Mouse (Mus musculus): ENCODE results near the gene Olfr1385. TPM values are rescaled to one million over a fixed set of nuclear protein-coding genes. Genes with fewer than 3 reads are reported as not detected.
"Not testable (repeated sequence)": the region's sequence is repeated elsewhere in the genome, so short reads cannot be mapped to it uniquely, and the experiment has no call there.

The Olfr1385 gene
- not detected in 2 replicates for polyA plus RNA-seq (2015; fragmentation: Nextera tagmentation; extraction: Ambion mirVana)

GRCm38 (mm10) chr11:49488770-49489169, at the start of gene Olfr1385:
Gene Olfr1385 (plus strand): TSS chr11:49489070.
- not testable (repeated sequence) for H3K27ac ChIP-seq (replicated peaks); H3K4me3 ChIP-seq; H3K9ac ChIP-seq; H3K36me3 ChIP-seq; H3K27me3 ChIP-seq (replicated peaks); ATAC-seq (ENCODE audit: extremely low read depth, insufficient number of reproducible peaks, low FRiP score, low TSS enrichment); H3K9me3 ChIP-seq; H3K4me2 ChIP-seq; H3K4me1 ChIP-seq
- 60% methylated on average over 1 of the region's 1 CpGs for WGBS

GRCm38 (mm10) chr11:49455043-49455442, 33.8 kb upstream of the Olfr1385 start, which contains the start of gene Olfr1387:
Gene Olfr1387 (plus strand): TSS chr11:49455343.
- no peaks in the 10 kb centered on the region for H3K27me3 ChIP-seq (replicated peaks)
- no peak within 1 kb of the TSS for H3K4me3 ChIP-seq
- ATAC-seq (ENCODE audit: extremely low read depth, insufficient number of reproducible peaks, low FRiP score, low TSS enrichment): no peak
- no peak within 1 kb of the TSS for H3K9ac ChIP-seq
- no peaks in the 10 kb centered on the region for H3K4me1 ChIP-seq
- no peak within 1 kb of the TSS for H3K4me2 ChIP-seq
- H3K27ac ChIP-seq (replicated peaks): no peak within 1 kb of the TSS
- no peaks in the 10 kb centered on the region for H3K36me3 ChIP-seq
- 61% methylated on average over 1 of the region's 1 CpGs for WGBS
- no peaks in the 10 kb centered on the region for H3K9me3 ChIP-seq

- ATAC-seq (ENCODE audit: extremely low read depth, insufficient number of reproducible peaks, low FRiP score, low TSS enrichment); H3K4me2 ChIP-seq; H3K36me3 ChIP-seq; H3K9me3 ChIP-seq; H3K27ac ChIP-seq (replicated peaks); H3K4me1 ChIP-seq; H3K4me3 ChIP-seq; H3K27me3 ChIP-seq (replicated peaks); H3K9ac ChIP-seq: not testable (repeated sequence)
- WGBS: 66% methylated on average over 3 of the region's 3 CpGs
Measured at GRCm38 (mm10) chr11:49464746-49465145, 24.1 kb upstream of the Olfr1385 start, which contains the start of gene Olfr1386. Gene Olfr1386 (plus strand): TSS chr11:49465046.

- no peaks in the 10 kb centered on the region for H3K4me1 ChIP-seq
- no peak overlapping the region for H3K4me2 ChIP-seq
- ATAC-seq (ENCODE audit: extremely low read depth, insufficient number of reproducible peaks, low FRiP score, low TSS enrichment): no peak
- no peak overlapping the region for H3K9ac ChIP-seq
- no peaks in the 10 kb centered on the region for H3K9me3 ChIP-seq
- H3K27ac ChIP-seq (replicated peaks): no peak overlapping the region
- no peak overlapping the region for H3K4me3 ChIP-seq
- WGBS: 39% methylated on average over 4 of the region's 4 CpGs
- H3K27me3 ChIP-seq (replicated peaks): no peaks in the 10 kb centered on the region
- H3K36me3 ChIP-seq: no peaks in the 10 kb centered on the region
Measured at GRCm38 (mm10) chr11:49485973-49486372, 2.9 kb upstream of the Olfr1385 start.

GRCm38 (mm10) chr11:49518086-49518485, 29.2 kb downstream of the Olfr1385 start:
- H3K4me1 ChIP-seq: no peaks in the 10 kb centered on the region
- ATAC-seq (ENCODE audit: extremely low read depth, insufficient number of reproducible peaks, low FRiP score, low TSS enrichment): no peak
- no peaks in the 10 kb centered on the region for H3K9me3 ChIP-seq
- no peak overlapping the region for H3K4me3 ChIP-seq
- WGBS: 62% methylated on average over 5 of the region's 5 CpGs
- H3K27me3 ChIP-seq (replicated peaks): no peaks in the 10 kb centered on the region
- H3K27ac ChIP-seq (replicated peaks): no peak overlapping the region
- H3K4me2 ChIP-seq: no peak overlapping the region
- H3K36me3 ChIP-seq: no peaks in the 10 kb centered on the region
- H3K9ac ChIP-seq: no peak overlapping the region

GRCm38 (mm10) chr11:49519348-49519747, 30.5 kb downstream of the Olfr1385 start, which contains the start of gene Olfr1383:
Gene Olfr1383 (plus strand): TSS chr11:49519648.
- Histone ChIP-seq H3K9me3 (no peaks in the 10 kb centered on the region), H3K4me2 (no peak within 1 kb of the TSS), H3K36me3 (no peaks in the 10 kb centered on the region), H3K9ac (no peak within 1 kb of the TSS), H3K4me3 (no peak within 1 kb of the TSS), H3K27ac (replicated peaks) (no peak within 1 kb of the TSS), H3K27me3 (replicated peaks) (no peaks in the 10 kb centered on the region), H3K4me1 (no peaks in the 10 kb centered on the region)
- ATAC-seq (ENCODE audit: extremely low read depth, insufficient number of reproducible peaks, low FRiP score, low TSS enrichment): no peak

- ATAC-seq (ENCODE audit: extremely low read depth, insufficient number of reproducible peaks, low FRiP score, low TSS enrichment): no peak
- no peak within 1 kb of the TSS for H3K4me2 ChIP-seq
- H3K4me3 ChIP-seq: no peak within 1 kb of the TSS
- no peaks in the 10 kb centered on the region for H3K9me3 ChIP-seq
- no peak within 1 kb of the TSS for H3K27ac ChIP-seq (replicated peaks)
- no peaks in the 10 kb centered on the region for H3K27me3 ChIP-seq (replicated peaks)
- no peaks in the 10 kb centered on the region for H3K4me1 ChIP-seq
- no peak within 1 kb of the TSS for H3K9ac ChIP-seq
- WGBS: 69% methylated on average over 3 of the region's 3 CpGs
- H3K36me3 ChIP-seq: no peaks in the 10 kb centered on the region
Measured at GRCm38 (mm10) chr11:49527947-49528346, 39.1 kb downstream of the Olfr1385 start, which contains the start of gene Olfr1382. Gene Olfr1382 (plus strand): TSS chr11:49528247.

- no peak overlapping the region for H3K9ac ChIP-seq
- H3K36me3 ChIP-seq: no peaks in the 10 kb centered on the region
- no peak for ATAC-seq (ENCODE audit: extremely low read depth, insufficient number of reproducible peaks, low FRiP score, low TSS enrichment)
- H3K27ac ChIP-seq (replicated peaks): no peak overlapping the region
- H3K9me3 ChIP-seq: no peaks in the 10 kb centered on the region
- no peak overlapping the region for H3K4me2 ChIP-seq
- H3K27me3 ChIP-seq (replicated peaks): no peaks in the 10 kb centered on the region
- H3K4me3 ChIP-seq: no peak overlapping the region
- no peaks in the 10 kb centered on the region for H3K4me1 ChIP-seq
Measured at GRCm38 (mm10) chr11:49532761-49533160, 43.9 kb downstream of the Olfr1385 start.

GRCm38 (mm10) chr11:49536631-49537030, 47.8 kb downstream of the Olfr1385 start:
- 83% methylated on average over 2 of the region's 2 CpGs for WGBS
- not testable (repeated sequence) for ATAC-seq (ENCODE audit: extremely low read depth, insufficient number of reproducible peaks, low FRiP score, low TSS enrichment); H3K4me3 ChIP-seq; H3K4me1 ChIP-seq; H3K9me3 ChIP-seq; H3K36me3 ChIP-seq; H3K4me2 ChIP-seq; H3K27me3 ChIP-seq (replicated peaks); H3K27ac ChIP-seq (replicated peaks); H3K9ac ChIP-seq

GRCm38 (mm10) chr11:49543149-49543548, 54.3 kb downstream of the Olfr1385 start, which contains the start of gene Olfr1381:
Gene Olfr1381 (plus strand): TSS chr11:49543449.
- not testable (repeated sequence) for H3K9ac ChIP-seq; H3K9me3 ChIP-seq; H3K36me3 ChIP-seq; H3K4me3 ChIP-seq; H3K4me1 ChIP-seq; H3K27me3 ChIP-seq (replicated peaks); ATAC-seq (ENCODE audit: extremely low read depth, insufficient number of reproducible peaks, low FRiP score, low TSS enrichment); H3K4me2 ChIP-seq; H3K27ac ChIP-seq (replicated peaks)
- WGBS: 67% methylated on average over 3 of the region's 3 CpGs

All from heart, embryonic 13.5 days (tissue).